14 mouse cellular contexts compared by ENCODE assay signal in the genomic region with DNA sequence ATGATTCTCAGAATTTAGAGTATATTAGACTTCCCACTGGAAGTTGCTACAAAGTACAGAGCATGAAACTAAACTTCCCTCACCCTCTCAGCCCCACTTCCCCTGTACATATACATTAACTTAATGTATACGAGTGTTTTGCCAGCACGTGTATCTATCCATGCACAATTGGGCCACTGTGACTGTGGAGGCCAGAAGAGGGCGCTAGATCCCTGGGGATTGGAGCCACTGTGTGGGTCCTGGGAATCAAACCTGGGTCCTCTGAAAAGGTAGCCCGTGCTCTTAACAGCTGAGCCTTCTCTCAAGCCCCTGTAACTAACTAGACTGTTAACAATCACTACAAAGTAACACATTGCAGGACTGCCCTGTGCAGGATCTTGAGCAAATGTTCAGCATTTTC. TPM values are rescaled to one million over a fixed set of nuclear protein-coding genes. Genes with fewer than 3 reads are reported as not detected.
DNase-seq lines count a peak whose midpoint lies in the region; TF ChIP-seq lines count a peak whose summit lies in the region.
"Had no signal": no experiment of that assay in that cellular context is flagged by ENCODE, and none has a peak within 500 bp of the region (broad histone marks: within the 10 kb centered on the region; RNA-seq: fewer than 3 reads in every experiment).

No protein-coding gene starts in this region.

- no peak for TF ChIP-seq POLR2A in small intestine, adult 2 months (IDR thresholded peaks at IDR 0.05; ENCODE audit: low read depth, low read length)

- intact Hi-C loops in gastrocnemius, adult 2 months (cut with DNase I): no loop called here

- no peak for DNase-seq in gastrocnemius, adult 2 months
- no peak for DNase-seq in gastrocnemius, adult 18-20 months (ENCODE audit: low spot score)
- peak; percentile 42 to 70 for DNase-seq in spleen, postnatal 4 days (ENCODE audit: low spot score in 2 of 2)
- no peak for DNase-seq in spleen, postnatal 14 days (ENCODE audit: low spot score in 2 of 2)
- DNase-seq in c-Kit-positive CD71-positive TER-119-positive erythroid progenitor cells, embryonic 14.5 days (ENCODE audit: low spot score): peak; percentile 41
- DNase-seq in adrenal gland, adult 18-20 months (ENCODE audit: low spot score in 2 of 2): no peak
- no peak for DNase-seq in frontal cortex, adult 2 months (ENCODE audit: extremely low spot score in 1 of 2, low spot score in 1 of 2)
- DNase-seq: adrenal gland, adult 2 months; cerebellum, adult 9-10 months had no signal

- H3K4me1 ChIP-seq in small intestine, adult 2 months (ENCODE audit: control insufficient read depth, insufficient read depth, insufficient read length, low read length): peaks cover 22% of the 10 kb centered on the region

- H3K27me3 ChIP-seq in small intestine, adult 2 months (ENCODE audit: control insufficient read depth, insufficient read depth, low read length): no peaks in the 10 kb centered on the region
- H3K27me3 ChIP-seq: embryonic facial prominence, embryonic 13.5 days; intestine, embryonic 15.5 days; liver, embryonic 15.5 days; midbrain, embryonic 12.5 days had no signal

- H3K4me3 ChIP-seq in gastrocnemius, adult 2 months: no peak overlapping the region
- no peak overlapping the region for H3K4me3 ChIP-seq in small intestine, adult 2 months (ENCODE audit: low read depth, low read length)
- H3K4me3 ChIP-seq: embryonic facial prominence, embryonic 13.5 days; intestine, embryonic 15.5 days; liver, embryonic 15.5 days; midbrain, embryonic 12.5 days had no signal

- no peaks in the 10 kb centered on the region for H3K36me3 ChIP-seq in small intestine, adult 2 months (ENCODE audit: control insufficient read depth, insufficient read depth, low read length)
- H3K36me3 ChIP-seq: intestine, embryonic 15.5 days; liver, embryonic 15.5 days; midbrain, embryonic 12.5 days had no signal

- TF ChIP-seq CTCF in gastrocnemius, adult 2 months (IDR thresholded peaks at IDR 0.05): peak; percentile 28
- peak; percentile 47; the same call in 1 of the 2 replicates for TF ChIP-seq CTCF in small intestine, adult 2 months (IDR thresholded peaks at IDR 0.05; ENCODE audit: extremely low read depth, insufficient read length, insufficient replicate concordance, low read depth, low read length)

- H3K27ac ChIP-seq in gastrocnemius, adult 2 months: no peak overlapping the region
- H3K27ac ChIP-seq in small intestine, adult 2 months (ENCODE audit: insufficient read depth, low read depth, low read length): no peak overlapping the region
- H3K27ac ChIP-seq: embryonic facial prominence, embryonic 13.5 days; intestine, embryonic 15.5 days; liver, embryonic 15.5 days; midbrain, embryonic 12.5 days had no signal

- WGBS in small intestine, adult 2 months: 79% methylated on average over 4 of the region's 4 CpGs

RNA-seq across cellular contexts. Expression of a gene that starts 36.3 kb away (rescaled TPM):
- 100 to 1,000 TPM; 115 to 122 TPM for total RNA-seq in gastrocnemius, adult 2 months (2021)
- 100 to 1,000 TPM; 109 to 111 TPM for total RNA-seq in gastrocnemius, adult 18-20 months (2021)
- 44.9 and 74.2 TPM in 2 replicates for polyA plus RNA-seq in small intestine, adult 2 months (2012; rRNA removed)
- total RNA-seq in adrenal gland, adult 18-20 months (2021): 100 to 1,000 TPM; 324 to 336 TPM
- 267 and 289 TPM in 2 replicates for polyA plus RNA-seq in frontal cortex, adult 2 months (2012; rRNA removed)

RNA-seq across cellular contexts. Expression of a gene that starts 36.5 kb away (rescaled TPM):
- 10 to 100 TPM; 12.8 to 14.8 TPM for total RNA-seq in gastrocnemius, adult 2 months (2021)
- total RNA-seq in gastrocnemius, adult 18-20 months (2021): 10 to 100 TPM; 10.8 to 12.5 TPM
- 1.3 and 2.3 TPM in 2 replicates for polyA plus RNA-seq in small intestine, adult 2 months (2012; rRNA removed)
- total RNA-seq in adrenal gland, adult 18-20 months (2021): 10 to 100 TPM; 13.9 to 14.7 TPM
- 21.7 and 22.3 TPM in 2 replicates for polyA plus RNA-seq in frontal cortex, adult 2 months (2012; rRNA removed)

Comparison
In these comparisons a context has a peak if more than half of its experiments do, and no peak if none do; other contexts are left out.
1. DNase-seq: peak in spleen, postnatal 4 days (2 of 2) and c-Kit-positive CD71-positive TER-119-positive erythroid progenitor cells, embryonic 14.5 days (single experiment); none in gastrocnemius, adult 2 months (single experiment), gastrocnemius, adult 18-20 months (single experiment), spleen, postnatal 14 days (0 of 2), adrenal gland, adult 18-20 months (0 of 2) and frontal cortex, adult 2 months (0 of 2).